Comparison of ENCODE assay signal across 11 mouse cellular contexts in genomic region chr11:119934773-119935172, GRCm38 (mm10). TPM values are rescaled to one million over a fixed set of nuclear protein-coding genes. Genes with fewer than 3 reads are reported as not detected.
DNase-seq lines count a peak whose midpoint lies in the region; ATAC-seq and TF ChIP-seq lines count a peak whose summit lies in the region.
"Had no signal": no experiment of that assay in that cellular context is flagged by ENCODE, and none has a peak within 500 bp of the region (broad histone marks: within the 10 kb centered on the region; RNA-seq: fewer than 3 reads in every experiment).

No protein-coding gene starts in this region.

- DNase-seq in forebrain, embryonic 11.5 days (ENCODE audit: low spot score): no peak
- DNase-seq in layer of hippocampus, adult 9-11 months: peak; percentile 68
- no peak for DNase-seq in layer of hippocampus, adult 9-10 months (ENCODE audit: low spot score)
- peak; percentile 70 for DNase-seq in brain, embryonic 14.5 days (ENCODE audit: low read depth)
- DNase-seq in right cerebral cortex, postnatal 14 days: no peak
- no peak for DNase-seq in urinary bladder, adult 2 months (ENCODE audit: low spot score)

- no peak overlapping the region for H3K4me3 ChIP-seq in forebrain, embryonic 16.5 days (replicated peaks; ENCODE audit: low read length)
- H3K4me3 ChIP-seq in forebrain, embryonic 11.5 days (ENCODE audit: low read depth, low read length): no peak overlapping the region
- H3K4me3 ChIP-seq: embryonic facial prominence, embryonic 13.5 days; gastrocnemius, adult 2 months; heart, embryonic 10.5 days; hindbrain, embryonic 12.5 days had no signal

- no peaks in the 10 kb centered on the region for H3K27me3 ChIP-seq in forebrain, embryonic 16.5 days (replicated peaks; ENCODE audit: control insufficient read depth, insufficient read depth, low read length)
- no peaks in the 10 kb centered on the region for H3K27me3 ChIP-seq in forebrain, embryonic 11.5 days (ENCODE audit: control insufficient read depth, insufficient read depth, low read length)
- H3K27me3 ChIP-seq: embryonic facial prominence, embryonic 13.5 days had no signal

- TF ChIP-seq POLR2A in brain, embryonic 14.5 days (IDR thresholded peaks at IDR 0.05; ENCODE audit: borderline replicate concordance, extremely low read depth, insufficient read depth, insufficient read length, poor library complexity, severe bottlenecking): no peak

- peaks cover 51% of the 10 kb centered on the region for H3K4me1 ChIP-seq in forebrain, embryonic 16.5 days (replicated peaks; ENCODE audit: control insufficient read depth, insufficient read depth, low read length)
- peaks cover 6% of the 10 kb centered on the region; the same call in 1 of the 2 replicates for H3K4me1 ChIP-seq in forebrain, embryonic 11.5 days (replicated peaks; ENCODE audit: control insufficient read depth, insufficient read depth, low read length)

- no peak overlapping the region for H3K9ac ChIP-seq in forebrain, embryonic 16.5 days (replicated peaks; ENCODE audit: low read depth, low read length)
- no peak overlapping the region for H3K9ac ChIP-seq in forebrain, embryonic 11.5 days (ENCODE audit: low read length)
- H3K9ac ChIP-seq: embryonic facial prominence, embryonic 13.5 days; hindbrain, embryonic 12.5 days had no signal

- 0 out of 2 replicates have a peak, but pooled peaks cover 2% of the 10 kb centered on the region for H3K9me3 ChIP-seq in forebrain, embryonic 16.5 days (ENCODE audit: control insufficient read depth, low read length)
- peaks cover 3% of the 10 kb centered on the region; the same call in 1 of the 2 replicates for H3K9me3 ChIP-seq in forebrain, embryonic 11.5 days (ENCODE audit: control insufficient read depth, low read length)
- H3K9me3 ChIP-seq: embryonic facial prominence, embryonic 13.5 days; heart, embryonic 10.5 days; hindbrain, embryonic 12.5 days had no signal

- H3K4me2 ChIP-seq in forebrain, embryonic 16.5 days (ENCODE audit: low read length): no peak overlapping the region
- H3K4me2 ChIP-seq in forebrain, embryonic 11.5 days (ENCODE audit: low read depth, low read length, severe bottlenecking): no peak overlapping the region
- H3K4me2 ChIP-seq: embryonic facial prominence, embryonic 13.5 days; hindbrain, embryonic 12.5 days had no signal

- ATAC-seq in forebrain, embryonic 16.5 days: peak; percentile 45
- ATAC-seq in forebrain, embryonic 11.5 days (replicated peaks; ENCODE audit: low FRiP score): no peak

- H3K27ac ChIP-seq in forebrain, embryonic 16.5 days (ENCODE audit: low read length): peak overlapping the region; percentile 70
- no peak overlapping the region for H3K27ac ChIP-seq in forebrain, embryonic 11.5 days (ENCODE audit: low read depth, low read length)
- H3K27ac ChIP-seq: embryonic facial prominence, embryonic 13.5 days; heart, embryonic 10.5 days; hindbrain, embryonic 12.5 days had no signal

- WGBS in forebrain, embryonic 16.5 days: 67% methylated on average over 8 of the region's 8 CpGs
- 78% methylated on average over 8 of the region's 8 CpGs for WGBS in forebrain, embryonic 11.5 days

- no peak for TF ChIP-seq CTCF in brain, embryonic 14.5 days (IDR thresholded peaks at IDR 0.05; ENCODE audit: borderline replicate concordance, extremely low read depth, insufficient read depth, insufficient read length)

- no peaks in the 10 kb centered on the region for H3K36me3 ChIP-seq in forebrain, embryonic 16.5 days (ENCODE audit: control insufficient read depth, insufficient read depth)
- no peaks in the 10 kb centered on the region for H3K36me3 ChIP-seq in forebrain, embryonic 11.5 days (ENCODE audit: control insufficient read depth, insufficient read depth, low read length)
- H3K36me3 ChIP-seq: embryonic facial prominence, embryonic 13.5 days; heart, embryonic 10.5 days; hindbrain, embryonic 12.5 days had no signal

RNA-seq across cellular contexts. Expression of gene Baiap2, which starts 7.8 kb away (rescaled TPM):
- 36.5 and 38.7 TPM in 2 replicates for polyA plus RNA-seq in forebrain, embryonic 16.5 days (2015; fragmentation: Nextera tagmentation; extraction: Ambion mirVana)
- polyA plus RNA-seq in forebrain, embryonic 11.5 days (2014; fragmentation: Nextera tagmentation; extraction: Ambion mirVana): 10.4 and 12.1 TPM in 2 replicates
- polyA plus RNA-seq in brain, embryonic 14.5 days (2012; rRNA removed): 17.8 and 27.9 TPM in 2 replicates
- 35.1 and 39.0 TPM in 2 replicates for polyA plus RNA-seq in urinary bladder, adult 2 months (2012; rRNA removed)

RNA-seq across cellular contexts. Expression of gene Chmp6, which starts 21.5 kb away (rescaled TPM):
- 83.4 and 96.5 TPM in 2 replicates for polyA plus RNA-seq in forebrain, embryonic 16.5 days (2015; fragmentation: Nextera tagmentation; extraction: Ambion mirVana)
- polyA plus RNA-seq in forebrain, embryonic 11.5 days (2014; fragmentation: Nextera tagmentation; extraction: Ambion mirVana): 104 and 107 TPM in 2 replicates
- polyA plus RNA-seq in brain, embryonic 14.5 days (2012; rRNA removed): 63.2 and 63.6 TPM in 2 replicates
- polyA plus RNA-seq in urinary bladder, adult 2 months (2012; rRNA removed): 35.3 and 38.0 TPM in 2 replicates

Comparison
In these comparisons a context has a peak if more than half of its experiments do, and no peak if none do; other contexts are left out.
1. DNase-seq: peak in layer of hippocampus, adult 9-11 months (single experiment) and brain, embryonic 14.5 days (single experiment); none in forebrain, embryonic 11.5 days (single experiment), layer of hippocampus, adult 9-10 months (single experiment), right cerebral cortex, postnatal 14 days (single experiment) and urinary bladder, adult 2 months (single experiment).